Mouse (Mus musculus): ENCODE results near the gene Map2k6.

DNA sequence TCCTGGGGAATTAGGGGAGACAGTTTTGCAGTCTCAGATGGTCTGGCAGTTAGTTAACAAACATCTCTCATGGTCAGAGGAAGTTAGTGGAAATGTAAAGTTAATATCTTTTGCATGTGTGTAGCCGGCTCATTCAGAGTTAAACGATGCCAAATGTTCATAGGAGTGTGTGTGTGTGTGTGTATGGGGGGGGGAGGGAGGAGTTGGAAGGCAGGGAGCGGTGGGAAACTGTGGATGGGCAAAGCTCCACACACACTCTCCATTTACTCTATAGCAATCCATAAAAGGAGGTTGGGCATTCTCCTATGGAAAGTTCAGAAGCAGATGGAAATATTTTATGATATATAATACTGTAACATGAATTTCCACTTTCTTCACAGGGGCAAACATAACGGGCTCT, 135.9 kb downstream of the Map2k6 start:
- TF ChIP-seq CTCF (IDR thresholded peaks at IDR 0.05; ENCODE audit: insufficient read depth, low read depth, low read length) (no peak), POLR2A (IDR thresholded peaks at IDR 0.05; ENCODE audit: insufficient read depth, low read depth, low read length) (no peak)
